Mouse (Mus musculus): ENCODE measurements around the gene Kcnab3.

The Kcnab3 gene

DNA sequence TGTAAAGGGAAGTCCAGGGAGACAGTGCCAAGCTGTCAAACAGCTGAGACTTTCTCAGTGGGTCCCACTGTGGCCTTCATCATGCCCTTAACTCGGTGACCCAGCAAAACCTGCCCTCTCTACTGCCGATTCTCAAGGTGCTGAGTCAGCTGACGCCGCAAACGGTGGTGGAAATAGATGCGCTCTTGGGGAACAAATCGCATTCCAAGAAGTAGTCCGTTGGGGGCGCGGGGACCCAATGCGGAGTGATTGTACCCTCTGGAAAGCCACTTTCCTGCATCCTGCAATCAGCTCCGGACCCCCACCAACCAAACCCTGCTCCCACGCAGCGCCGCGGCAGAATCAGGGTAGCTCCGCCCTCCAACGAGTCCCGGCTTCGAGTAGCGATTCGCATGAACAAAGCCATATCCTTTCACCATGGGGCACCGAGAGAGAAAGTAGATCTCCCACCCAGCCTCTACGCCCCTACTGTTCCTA, 5.9 kb downstream of the Kcnab3 start:
- in situ Hi-C loops (cut with MboI): no loop called here

DNA sequence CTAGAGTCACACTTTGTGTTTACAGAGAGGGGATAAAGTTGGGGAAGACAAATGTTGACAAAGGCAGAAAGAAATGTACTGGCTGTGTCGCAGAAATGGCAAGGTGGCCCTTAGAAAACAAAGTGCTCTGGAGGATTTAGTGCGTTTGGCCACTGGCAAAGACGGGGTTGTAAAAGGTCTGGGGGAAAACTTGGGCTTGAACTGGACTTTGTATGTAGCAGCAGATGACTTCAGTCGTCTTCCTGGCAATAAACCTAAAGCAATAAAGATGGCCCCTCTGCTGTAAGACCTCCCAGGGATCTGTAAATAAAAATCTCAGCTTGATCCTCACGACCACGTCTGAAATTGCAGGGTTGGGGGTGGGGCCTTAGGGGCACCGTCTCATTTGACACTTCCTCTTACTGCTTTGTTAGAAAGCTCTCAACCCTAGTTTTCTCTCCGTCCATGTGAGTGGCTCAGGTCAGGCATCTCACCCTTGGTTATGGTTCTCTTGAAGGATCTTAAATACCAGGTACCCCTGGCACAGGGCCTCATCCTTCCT, 6.7 kb downstream of the Kcnab3 start:
- in situ Hi-C loops (cut with MboI): no loop called here

DNA sequence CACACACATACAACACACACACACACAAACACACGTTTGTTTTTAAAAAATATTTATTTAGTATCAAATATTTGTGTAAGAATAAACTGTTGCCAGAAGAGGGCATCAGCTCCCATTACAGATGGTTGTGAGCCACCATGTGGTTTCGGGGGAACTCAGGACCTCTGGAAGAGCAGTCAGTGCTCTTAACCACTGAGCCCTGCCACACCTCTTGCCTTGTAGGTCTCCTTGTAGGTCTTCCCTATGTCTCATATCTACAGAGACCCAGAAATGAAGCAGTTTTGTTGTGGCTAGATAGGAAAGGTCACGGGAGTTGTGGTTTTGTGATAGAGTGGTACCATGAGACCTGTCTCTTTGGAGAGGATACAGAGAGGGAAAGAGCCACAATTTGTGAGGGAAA, 7.9 kb downstream of the Kcnab3 start:
- in situ Hi-C loops (cut with MboI): no loop called here

DNA sequence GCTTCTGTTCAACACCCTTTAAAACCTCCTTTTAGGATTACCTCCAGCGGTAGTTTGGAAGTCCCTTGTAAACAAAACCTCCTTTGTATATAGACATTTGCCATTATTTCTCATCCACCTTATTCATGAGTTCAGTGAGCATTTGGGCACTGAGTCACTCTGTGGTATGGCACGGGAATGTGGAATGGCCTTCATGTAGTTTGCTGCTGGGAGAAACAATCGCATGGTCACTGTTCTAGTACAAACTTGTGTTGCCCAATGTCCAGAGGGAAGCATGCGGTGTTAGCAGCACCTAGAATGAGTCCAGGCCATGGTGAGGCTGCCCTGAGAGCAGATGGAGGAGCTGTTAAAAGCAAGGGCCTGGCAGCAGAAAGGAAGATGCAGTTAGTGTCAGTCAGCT, 8.7 kb downstream of the Kcnab3 start:
- in situ Hi-C loops (cut with MboI): no loop called here

DNA sequence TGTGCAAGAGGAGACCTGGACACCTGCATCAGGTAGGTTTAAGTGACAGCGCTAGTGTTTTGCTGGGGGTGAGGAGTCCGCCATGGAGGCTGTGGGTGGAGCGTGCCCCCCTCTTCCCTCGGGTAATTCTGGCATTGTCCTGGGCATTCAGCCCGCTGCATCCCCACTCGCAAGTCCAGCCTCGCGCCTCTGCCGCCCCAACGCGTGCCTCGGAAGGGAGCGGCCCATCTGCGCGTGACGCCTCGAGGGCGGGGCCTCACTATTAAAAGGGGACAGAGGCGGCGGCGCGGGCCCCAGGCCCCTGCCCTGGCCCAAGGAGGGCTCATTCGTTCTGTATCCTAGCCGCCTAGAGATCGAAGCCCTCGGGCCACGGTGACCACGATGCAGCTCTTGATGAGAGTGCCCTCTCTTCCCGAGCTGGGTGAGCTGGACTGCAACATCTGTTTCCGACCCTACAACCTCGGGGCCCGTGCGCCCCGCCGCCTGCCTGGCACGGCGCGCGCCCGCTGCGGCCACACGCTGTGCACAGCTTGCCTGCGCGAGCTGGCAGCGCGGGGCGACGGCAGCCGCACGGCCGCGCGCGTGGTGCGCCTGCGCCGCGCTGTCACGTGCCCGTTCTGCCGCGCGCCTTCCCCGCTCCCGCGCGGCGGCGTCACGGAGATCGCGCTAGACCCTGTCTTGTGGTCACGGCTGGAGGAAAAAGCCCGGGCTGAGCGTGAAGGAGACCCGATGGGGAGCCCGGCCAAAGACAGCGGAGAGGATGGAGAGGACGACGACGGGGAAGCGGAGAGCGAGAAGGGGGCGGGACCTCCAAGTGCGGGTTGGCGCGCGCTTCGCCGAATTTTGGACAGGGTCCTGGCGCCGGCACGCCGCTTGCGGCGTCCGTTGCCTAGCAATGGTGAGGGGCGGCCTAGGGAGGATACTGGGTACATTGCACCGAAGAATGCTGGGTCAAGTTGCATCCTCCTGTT, 14.4 kb downstream of the Kcnab3 start, which contains the start of gene Rnf227:
Gene Rnf227, plus strand, starts transcription at position 301 of the 971 bp plus-strand sequence.
- in situ Hi-C loops (cut with MboI): no loop called here

DNA sequence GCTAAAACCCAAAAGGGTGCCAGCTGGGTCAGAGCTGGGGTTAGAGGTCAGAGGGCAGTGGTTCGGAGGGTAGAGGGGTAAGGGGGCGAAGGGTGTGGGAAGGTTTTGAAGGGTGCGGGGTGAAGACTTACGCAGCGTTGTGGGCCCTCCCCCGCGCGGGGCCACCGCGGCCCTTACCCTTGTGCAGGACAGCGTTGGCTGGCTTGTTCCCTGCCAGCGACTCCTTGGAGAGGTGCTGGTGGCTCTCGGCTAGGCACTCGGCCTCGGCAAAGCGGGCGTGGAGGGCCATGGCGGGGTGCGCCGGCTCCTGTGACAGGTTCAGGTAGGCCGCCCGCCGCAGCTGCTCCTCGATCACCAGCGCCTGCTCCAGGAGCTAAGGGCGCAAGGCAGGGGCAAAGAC, 20.4 kb downstream of the Kcnab3 start:
- in situ Hi-C loops (cut with MboI): no loop called here

DNA sequence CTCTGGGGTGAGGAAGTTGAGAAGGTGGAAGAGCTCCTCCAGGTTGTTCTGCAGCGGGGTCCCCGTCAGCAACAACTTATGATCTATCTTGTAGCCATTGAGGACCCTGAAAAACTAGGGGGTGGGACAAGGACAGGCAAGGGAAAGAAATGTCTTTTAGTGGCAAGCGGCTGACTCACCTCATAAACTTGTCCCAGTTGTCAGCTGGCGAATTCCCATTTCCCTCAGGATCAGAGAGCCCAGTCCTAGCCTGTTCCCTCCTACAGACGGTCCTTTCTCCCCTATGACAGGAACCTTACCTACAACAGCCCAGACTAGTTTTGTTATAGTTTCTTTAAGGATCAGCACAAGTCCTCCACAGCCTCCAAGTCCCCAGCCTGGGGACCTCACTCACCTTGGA, 30.5 kb downstream of the Kcnab3 start:
- in situ Hi-C loops (cut with MboI): no loop called here

DNA sequence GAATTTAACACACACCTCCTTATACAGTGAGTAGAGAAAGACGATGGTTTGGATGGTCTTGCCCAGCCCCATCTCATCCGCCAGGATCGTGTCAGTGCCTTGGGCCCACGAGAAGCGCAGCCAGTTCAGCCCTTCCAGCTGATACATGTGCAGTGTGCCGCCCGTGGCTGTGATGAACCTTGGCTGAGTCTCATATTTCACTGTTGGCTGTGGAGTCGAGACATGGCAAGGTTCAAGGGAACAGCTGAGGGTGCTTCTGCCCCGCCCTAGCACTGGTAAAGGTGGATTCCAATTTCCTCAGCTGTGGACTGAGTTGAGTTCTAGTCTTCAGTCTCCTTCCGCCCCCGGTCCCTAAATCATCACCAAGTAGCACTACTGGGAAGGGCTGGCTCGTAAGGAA, 31.6 kb downstream of the Kcnab3 start:
- in situ Hi-C loops (cut with MboI): no loop called here

DNA sequence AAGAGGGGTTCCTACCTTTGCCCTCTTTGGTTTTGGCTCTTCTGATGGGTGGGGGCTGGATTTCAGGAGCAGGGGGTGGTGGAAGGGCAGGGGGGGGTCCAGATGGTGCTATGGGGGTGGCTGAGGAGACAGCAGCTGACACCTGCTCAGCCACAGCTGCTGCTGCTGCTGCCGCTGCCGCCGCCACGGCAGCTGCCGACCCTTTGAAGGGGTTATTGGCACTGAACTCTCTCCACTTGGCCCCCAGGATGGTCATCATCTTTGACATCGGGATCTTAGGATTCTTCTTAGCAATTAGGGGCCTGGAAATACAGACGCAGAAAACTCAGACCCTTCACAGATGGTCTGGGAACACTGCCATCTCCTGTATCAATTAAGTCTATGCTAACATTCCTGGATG, 36.0 kb downstream of the Kcnab3 start:
- in situ Hi-C loops (cut with MboI): no loop called here

DNA sequence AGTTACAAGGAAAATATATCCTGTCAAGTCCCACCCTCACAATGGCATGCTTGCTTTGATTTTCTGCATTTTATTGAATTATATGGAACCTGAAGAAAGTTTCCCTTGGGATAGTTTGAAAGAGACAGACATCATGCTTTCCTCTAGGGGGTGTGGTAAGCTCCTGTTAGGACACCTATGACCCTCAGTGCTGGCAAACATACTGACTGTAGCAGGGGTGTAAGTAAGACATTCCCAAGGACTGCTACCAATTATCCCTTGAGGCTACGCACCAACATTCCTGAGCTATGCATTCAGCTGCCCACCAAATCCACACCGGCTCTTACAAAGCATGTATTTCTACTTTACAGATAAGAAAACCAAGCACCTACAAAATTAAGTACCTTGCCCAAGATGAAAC, 36.4 kb downstream of the Kcnab3 start:
- in situ Hi-C loops (cut with MboI): no loop called here

DNA sequence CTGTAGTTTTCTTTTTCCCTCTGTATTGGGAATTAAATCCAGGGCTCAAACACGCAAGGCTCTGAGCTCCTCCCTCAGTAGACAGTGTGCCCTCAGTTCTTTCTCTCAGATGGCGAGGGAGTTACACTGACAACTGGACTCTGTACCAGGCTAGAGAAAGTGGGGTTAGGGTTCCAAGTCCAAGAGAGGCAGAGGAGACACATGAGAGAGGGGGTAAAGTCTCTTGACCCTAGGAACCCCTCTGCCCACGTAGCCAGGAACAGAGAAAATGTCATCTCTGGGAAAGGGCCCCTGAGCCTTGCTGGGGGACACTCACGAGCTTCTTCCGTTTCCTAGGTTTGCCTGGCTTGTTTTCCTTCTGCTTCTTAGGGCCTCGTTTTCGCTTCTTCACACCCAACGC, 38.3 kb downstream of the Kcnab3 start:
- in situ Hi-C loops (cut with MboI): no loop called here

DNA sequence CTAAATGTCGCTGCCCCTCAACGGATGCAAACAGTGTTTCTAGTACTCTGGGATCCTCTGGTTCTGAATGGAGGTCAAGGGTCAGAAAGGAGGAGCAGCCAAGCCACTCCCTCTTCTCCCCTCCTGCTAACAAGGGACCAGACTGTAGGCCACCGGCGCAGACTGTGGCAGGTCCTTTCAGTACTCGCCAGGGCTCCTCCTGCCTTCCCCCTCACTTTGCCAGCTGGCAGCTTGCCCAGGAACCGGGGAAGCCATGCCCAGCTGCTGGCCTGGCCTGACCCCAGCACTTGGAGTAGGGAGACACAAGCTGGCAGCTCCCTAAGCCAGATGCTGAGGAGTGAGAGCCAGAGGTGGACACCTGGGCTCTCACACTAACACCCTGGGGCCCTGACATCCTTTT, 38.9 kb downstream of the Kcnab3 start:
- in situ Hi-C loops (cut with MboI): no loop called here

DNA sequence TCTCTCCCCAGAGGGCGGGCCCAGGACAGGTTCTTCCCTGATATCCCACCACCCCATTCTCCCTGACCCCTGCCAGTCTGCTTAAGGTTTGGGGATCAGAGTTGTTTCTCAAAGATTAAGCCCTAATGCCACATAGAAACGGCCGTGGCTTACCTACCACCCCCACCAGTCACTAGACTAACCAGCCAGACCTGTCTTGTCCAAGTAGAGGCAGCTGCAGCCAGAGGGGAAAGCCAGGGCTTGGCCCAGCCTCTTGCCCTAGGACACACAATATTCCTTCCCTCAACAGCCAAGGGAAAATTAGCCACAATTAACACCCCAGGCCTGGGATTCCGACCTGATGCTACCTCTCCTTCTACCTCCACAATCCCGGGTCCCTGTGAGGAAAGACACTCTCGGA, 39.7 kb downstream of the Kcnab3 start:
- in situ Hi-C loops (cut with MboI): no loop called here

DNA sequence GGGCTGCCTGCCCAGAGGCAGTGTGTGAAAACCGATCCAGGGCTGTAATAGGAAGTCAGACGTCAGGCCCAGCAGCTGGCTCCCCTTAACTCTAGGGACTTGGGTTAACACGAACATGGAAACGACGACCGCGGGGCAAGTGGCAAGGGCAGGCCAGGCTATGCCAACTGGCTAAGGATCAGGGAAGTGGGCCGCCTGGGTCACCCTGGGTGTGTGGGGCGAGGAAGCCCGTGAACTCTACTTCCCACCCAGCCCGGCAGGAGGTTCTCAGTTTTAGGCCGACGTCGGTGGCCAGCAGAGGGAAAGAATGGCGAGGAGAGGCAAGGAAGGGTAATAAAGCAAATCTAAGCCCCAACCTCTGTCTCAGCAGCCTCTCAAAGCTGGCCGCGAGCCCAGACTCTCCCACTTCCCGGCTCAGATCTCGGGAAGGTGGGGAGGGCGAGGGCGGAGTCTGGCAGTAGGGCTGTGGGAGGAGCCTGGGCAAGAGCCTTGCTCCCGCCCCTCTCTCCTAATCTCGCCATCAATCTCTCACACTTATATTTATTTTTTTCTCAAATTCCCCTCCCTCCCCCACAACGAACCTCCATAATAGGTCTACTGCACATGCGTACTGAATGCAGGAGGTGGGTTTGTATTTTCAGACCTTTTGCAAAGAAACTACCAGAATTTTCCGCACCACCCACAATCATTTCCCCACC, 40.2 kb downstream of the Kcnab3 start:
- in situ Hi-C loops (cut with MboI): no loop called here

DNA sequence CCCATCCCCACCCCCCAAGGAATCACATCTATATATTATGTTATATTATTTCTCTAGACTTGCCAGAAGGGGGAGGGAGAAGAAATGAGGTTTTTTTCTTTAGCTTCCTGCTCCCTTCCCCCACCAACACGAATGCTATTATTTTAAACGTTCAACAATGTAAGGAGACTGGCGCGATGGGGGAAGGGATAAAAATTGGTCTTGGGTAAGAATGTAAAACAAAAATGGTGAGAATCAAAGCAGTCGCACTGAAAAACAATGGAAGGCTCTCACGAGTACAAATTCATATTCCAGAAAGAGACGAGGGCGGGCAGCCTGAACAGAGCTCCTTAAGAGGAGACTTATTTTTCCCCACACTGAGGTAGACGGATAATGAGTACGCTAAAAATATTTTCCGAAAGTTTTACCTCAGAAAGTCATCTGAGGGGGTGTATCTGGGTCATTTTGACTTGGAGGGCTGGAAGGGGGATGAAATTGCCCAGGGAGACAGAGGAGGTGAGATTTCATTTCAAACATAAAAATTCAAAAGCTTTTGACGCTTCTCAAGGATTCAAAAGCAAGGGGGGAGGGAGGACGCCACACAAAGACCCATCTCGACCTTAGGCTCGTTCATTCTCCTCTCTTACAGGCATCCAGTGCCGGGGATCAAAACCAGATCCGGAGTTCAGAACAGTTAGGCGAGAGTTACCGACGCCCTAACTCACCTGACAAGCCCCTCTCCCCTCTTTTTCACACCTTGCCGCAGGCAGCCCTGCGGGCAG, 41.0 kb downstream of the Kcnab3 start:
- in situ Hi-C loops (cut with MboI): no loop called here

DNA sequence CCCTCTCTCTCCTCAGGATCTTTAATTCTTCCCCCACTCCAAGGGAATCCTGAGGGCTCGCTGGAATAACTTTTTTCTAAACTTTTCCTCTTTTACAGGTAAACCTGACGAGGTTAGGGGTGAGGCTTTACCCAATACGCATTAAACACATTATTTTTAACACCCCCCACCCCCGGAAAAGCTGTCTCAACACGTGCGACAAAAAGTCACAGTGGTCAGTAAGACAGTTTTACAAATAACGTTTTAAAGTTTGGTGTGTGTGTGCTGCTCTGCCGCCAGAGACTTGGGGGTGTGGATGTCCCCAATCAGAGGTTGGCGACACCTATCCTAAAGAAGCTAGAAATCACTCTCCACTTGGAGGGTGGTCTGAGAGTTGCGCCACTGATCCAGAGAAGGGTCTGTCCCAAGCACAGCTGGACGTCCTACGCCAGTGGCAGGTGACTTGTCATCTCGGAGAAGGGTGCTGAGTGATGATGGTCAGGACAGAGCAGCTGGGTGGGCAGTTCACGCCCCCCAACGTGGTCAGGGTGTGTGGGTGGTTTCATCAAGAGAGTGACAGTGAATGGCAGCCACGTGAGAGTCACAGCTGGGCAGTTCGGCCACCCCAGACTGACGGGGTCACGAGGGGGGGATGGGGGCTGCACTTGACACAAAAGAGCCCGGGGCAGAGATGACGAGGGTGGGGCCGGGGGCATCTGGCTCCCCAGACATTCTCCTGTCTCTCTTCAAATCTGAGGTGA, 41.7 kb downstream of the Kcnab3 start:
- in situ Hi-C loops (cut with MboI): no loop called here

DNA sequence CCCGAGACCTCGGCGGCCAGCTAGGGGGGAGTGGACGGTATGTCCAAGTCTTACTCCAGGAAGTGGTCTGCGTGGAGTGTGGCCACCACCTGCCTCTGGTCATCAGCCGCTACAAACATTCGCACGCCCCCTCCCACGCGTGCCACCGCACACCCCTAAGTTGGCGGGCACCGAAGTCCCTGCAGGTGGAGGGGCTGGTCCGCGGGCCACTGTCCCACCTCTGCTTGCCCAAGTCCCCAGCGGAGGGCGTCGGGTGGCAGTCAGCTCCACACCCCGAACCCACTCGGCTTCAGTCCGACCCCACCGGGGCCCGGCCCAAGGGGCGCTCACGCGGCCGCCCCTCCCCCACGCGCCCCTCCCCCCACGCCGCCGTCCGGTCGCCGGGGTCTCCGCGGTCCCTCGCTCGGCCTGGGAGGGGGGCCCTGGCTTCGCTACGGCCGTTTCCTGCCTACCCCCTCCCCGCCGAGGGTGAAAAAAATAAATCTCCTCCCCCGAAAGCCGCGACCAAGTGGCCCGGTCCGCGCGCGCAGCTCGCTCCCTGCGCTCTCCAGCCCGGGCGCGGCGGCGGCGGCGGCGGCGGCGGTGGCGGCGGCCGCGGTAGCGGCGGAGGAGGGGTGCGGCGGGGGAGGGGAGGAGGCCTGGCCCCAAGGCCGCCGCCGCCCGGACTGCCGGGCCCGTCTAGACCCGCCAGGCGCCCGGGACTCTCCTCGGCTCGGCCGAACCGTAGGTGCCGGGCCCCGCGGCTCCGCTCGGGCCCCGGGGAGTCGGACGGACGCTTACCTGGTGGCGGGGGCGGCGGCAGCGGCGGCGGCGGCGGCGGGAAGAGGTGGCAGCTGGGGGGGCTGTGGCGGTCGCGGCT, 42.5 kb downstream of the Kcnab3 start:
- in situ Hi-C loops (cut with MboI): no loop called here

DNA sequence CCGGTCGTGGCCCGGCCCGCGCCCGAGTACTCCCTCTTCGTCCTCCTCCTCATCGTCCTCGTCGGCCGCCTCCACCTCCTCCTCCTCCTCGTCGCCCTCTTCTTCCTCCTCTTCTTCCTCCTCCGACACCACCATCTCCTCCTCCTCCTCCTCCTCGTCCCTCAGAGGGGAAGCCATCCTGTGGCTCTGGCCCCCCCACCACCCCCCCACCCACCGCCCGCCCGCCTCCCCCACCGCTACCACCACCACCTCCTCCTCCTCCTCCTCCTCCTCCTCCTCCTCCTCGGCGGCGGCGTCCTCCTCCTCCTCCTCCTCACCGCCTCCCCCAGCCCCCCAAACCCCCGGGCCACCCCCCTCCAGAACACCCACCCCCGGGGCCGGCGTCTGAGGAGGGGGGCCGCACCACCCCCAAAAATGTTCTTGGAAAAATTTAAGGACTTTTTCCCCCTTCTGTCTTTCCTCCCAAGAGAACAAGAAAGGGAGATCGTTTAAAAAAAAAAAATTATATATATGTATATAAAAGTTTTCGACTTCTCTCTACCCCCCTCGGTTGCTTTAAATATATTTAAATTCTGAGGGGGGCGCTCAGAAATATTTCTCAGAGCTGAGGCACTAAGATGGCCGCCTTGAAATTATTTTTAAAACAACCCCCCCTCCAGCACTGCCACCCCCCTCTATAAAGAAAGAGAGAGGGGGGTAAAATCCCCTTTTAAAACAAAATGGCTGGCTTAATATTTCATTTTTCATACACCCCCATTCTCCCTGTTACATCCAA, 43.3 kb downstream of the Kcnab3 start, which contains the start of gene Chd3:
Gene Chd3, minus strand, starts transcription at position 192 of the 775 bp plus-strand sequence.
- in situ Hi-C loops (cut with MboI): no loop called here

All from mature B cell (primary cell).